Mouse (Mus musculus) thymus, adult 2 months (tissue): Measurements from ENCODE around the gene Palm2.

ENCODE experiments used
- CTCF ChIP-seq: fragments of 200-500 bp; IDR thresholded peaks from 2 replicates; pipeline ENCODE4 v1.5.1; 2012; ENCODE audit warnings: mild to moderate bottlenecking, control low read depth, low read length, moderate library complexity, borderline replicate concordance; ENCODE audit not compliant: control insufficient read depth, poor library complexity, insufficient read depth; ENCODE audit errors: extremely low read depth
- POLR2A ChIP-seq: fragments of 200-500 bp; IDR thresholded peaks from 2 replicates; pipeline ENCODE4 v1.6.1; 2012; ENCODE audit warnings: mild to moderate bottlenecking, low read length, control low read depth, moderate library complexity; ENCODE audit not compliant: control insufficient read depth, poor library complexity, insufficient read depth; ENCODE audit errors: extremely low read depth

- TF ChIP-seq CTCF: no peak
- TF ChIP-seq POLR2A: no peak
These were observed 55.8 kb downstream of the Palm2 start for GRCm38 (mm10) chr4:57489887-57490286.
